Mouse (Mus musculus) thymus, adult 18-20 months (tissue): ENCODE measurements around the gene Tbca.

Experiments used
- DNase-seq, 2 experiments: peaks; one replicate each; pipeline ENCODE4 v3.0.0; 2022; ENCODE audit warnings: mixed read lengths in 2 of 2

Tbca gene

GRCm38 (mm10) chr13:94788771-94789649, at the start of gene Tbca:
Tbca (plus strand) TSS chr13:94788910.
- DNase-seq = peak; percentile 79 to 80

DNA sequence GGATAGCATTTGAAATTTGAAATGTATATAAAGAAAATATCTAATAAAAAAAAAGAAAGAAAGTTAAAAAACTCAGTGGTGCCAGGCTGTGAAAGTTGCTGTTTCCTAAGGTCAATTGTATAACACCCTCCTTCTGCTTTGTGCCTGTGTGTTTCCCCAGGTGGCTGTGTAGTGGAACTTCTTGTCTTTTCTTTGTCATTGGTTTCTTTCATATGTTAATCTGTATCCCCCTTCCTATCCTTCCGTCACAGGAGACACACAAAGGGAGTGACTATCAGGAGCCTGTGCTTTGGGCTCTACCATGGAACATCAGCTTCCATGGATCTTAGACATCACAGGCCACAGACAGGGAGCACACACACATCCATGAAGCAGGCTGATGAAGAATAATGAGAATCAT, 43.5 kb upstream of the Tbca start:
- no peak for DNase-seq

DNA sequence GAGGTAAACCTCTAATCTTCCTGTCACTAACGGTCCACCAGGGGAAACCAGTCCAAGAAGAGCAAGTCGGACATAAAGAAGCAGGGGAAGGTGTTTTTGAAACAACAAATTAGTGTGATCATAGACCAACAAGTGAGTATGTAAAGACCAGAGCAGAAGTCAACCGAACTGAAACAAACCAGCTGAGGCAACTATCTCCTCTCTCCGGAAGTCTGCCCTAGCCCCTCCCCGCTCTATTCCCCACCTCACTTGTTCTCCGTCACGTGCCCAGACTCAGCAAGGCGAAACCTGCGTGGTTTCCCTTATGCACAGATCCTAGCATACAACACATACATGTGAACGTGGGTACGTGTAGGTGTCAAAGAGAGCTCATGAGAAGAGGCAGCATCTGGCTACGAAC, 22.9 kb upstream of the Tbca start:
- no peak for DNase-seq

GRCm38 (mm10) chr13:94768460-94769154, 20.1 kb upstream of the Tbca start:
- no peak for DNase-seq

GRCm38 (mm10) chr13:94769155-94769470, 19.6 kb upstream of the Tbca start:
- DNase-seq = no peak

DNA sequence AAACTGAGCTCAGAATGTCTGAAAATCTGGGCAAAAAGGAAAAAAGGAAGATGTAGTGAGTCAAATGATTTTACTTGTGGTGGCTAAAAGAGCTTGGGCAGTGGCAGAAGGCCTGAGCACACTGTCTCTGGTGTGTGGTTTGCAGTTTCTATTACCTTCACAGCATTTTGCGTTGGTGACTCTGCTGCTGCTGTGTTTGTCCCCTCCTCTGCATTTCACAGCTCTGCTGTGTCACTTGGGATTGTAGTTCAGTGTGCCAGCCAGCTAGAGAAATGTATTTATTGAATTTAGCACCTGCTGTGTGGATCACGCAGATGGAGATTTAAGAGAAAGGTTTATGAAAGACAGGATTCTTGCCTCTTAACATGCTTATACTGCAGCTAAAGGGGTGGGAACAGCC, 1.8 kb upstream of the Tbca start:
- no peak for DNase-seq

DNA sequence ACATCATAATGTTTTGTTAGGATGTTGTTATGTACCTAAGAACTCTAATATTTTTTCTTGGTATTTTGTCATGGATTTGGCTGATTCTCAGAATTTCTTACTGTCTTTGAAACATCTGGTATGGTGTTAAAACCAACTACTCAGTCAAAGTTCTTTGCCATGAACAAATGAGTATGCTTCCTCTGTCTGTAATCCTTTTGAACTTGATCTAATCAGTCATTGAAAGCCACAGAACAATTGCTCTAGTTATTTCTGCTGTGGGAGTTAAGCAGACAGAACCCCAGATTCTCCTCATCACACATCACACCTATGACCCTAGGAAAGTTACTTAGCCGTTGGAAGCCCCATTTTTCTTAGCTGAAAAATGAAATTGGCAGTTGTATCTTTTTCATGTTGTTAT, 6.0 kb downstream of the Tbca start:
- no peak for DNase-seq

DNA sequence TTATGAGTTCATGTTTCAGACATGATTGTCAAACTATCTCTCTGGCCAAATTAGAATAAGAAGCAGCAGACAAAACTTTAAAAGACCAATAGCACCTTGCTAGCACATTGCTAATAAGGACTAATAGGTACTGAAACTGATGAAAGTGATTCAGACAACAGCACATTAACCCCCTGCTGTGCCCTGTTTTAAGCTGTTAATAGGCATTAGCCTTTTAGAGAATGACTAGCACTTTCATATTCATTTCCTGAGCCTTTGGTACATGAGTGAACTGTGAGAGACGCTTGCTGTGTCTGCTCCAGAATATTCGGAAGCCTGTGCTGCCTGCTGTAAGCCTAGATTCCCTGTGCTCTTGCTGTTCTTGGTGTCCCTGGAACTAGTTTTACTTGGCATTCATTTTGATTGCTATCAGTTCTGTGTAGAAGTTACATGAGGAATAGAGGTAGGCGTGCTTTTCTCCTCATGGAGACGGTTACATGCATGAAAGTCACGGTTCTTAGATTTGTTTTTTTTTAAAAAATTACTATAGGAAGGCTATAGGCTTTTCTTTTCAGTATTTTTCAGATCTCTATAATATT, 14.9 kb downstream of the Tbca start:
- no peak for DNase-seq

GRCm38 (mm10) chr13:94806315-94807179, 17.8 kb downstream of the Tbca start:
- DNase-seq = no peak

- DNase-seq = no peak
These were observed 19.9 kb downstream of the Tbca start for GRCm38 (mm10) chr13:94808596-94808995.

DNA sequence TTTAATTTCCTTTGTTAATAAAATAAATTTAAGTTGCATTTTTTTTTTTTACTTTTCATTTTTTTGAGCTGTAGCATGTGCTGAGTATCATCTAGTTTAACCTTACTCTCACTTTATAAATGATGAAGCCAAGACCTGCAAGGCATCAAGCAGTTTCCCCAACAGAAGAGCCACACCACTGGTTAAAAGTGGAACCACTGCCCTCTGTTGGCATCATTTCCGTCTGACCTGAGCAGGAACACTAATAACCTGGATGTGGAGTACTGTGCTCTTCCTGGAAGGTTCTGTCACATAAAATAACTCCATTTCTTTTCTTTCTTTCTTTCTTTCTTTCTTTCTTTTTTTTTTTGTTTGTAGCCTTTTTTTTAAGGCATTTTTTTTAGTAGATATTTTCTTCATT, 21.0 kb downstream of the Tbca start:
- no peak for DNase-seq

- no peak for DNase-seq
These were observed 22.7 kb downstream of the Tbca start for GRCm38 (mm10) chr13:94811451-94811850.

GRCm38 (mm10) chr13:94813770-94814169, 25.1 kb downstream of the Tbca start:
- DNase-seq = no peak

GRCm38 (mm10) chr13:94820516-94820915, 31.8 kb downstream of the Tbca start:
- no peak for DNase-seq

DNA sequence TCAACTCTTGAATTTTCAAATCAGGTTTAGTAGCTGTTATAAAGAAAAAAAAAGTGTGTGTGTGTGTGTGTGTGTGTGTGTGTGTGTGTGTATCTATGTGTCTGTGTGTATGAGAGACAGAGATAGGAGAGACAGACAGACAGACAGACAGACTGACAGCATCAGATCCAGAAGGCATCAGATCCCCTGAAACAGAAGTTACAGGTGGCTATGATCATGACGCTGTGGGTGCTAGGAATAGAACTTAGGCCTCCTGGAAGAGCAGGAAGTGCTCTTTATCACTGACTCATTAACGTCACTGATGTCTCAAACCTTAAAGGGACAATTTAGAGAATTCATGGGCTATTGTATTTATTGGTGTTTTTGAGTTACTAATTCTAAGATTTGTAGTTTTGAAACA, 32.2 kb downstream of the Tbca start:
- no peak for DNase-seq

DNA sequence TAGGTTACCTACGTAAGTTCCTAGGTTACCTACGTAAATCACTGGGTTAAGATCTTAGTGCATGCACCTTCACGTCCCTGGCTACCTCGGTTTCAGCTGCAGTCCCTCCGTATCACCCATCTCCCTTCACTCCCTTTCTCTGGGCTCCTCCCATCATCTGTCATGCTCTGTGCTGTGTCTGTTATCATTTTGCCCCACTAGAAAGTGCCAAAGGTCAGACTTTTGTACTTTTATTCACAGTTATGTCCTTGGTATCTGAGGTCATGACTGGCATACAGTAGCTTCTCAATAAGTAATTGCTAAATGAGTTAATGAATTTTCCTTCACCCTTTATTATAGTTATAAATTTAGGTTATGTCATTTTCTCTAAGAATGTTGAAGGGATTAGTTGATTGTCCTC, 37.7 kb downstream of the Tbca start:
- no peak for DNase-seq

DNA sequence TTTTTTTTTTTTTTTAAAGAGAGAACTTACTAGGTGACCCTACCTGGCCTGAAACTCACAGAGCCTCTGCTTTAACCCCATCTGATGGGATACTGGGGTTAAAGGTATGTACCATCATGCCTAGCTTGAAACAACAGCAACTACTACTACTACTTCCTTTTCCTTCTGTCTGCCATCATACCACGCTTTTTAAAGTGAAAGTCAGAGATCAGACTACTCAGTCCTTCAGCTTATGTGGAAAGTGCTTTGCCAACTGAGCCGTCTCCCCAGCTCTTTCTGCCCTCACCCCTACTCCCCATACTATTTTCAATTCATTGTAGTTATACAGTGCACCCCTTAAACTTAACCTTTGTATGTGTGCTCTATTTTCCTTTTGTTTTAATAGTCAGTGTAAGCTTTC, 38.3 kb downstream of the Tbca start:
- DNase-seq = no peak

GRCm38 (mm10) chr13:94827847-94828246, 39.1 kb downstream of the Tbca start:
- no peak for DNase-seq

DNA sequence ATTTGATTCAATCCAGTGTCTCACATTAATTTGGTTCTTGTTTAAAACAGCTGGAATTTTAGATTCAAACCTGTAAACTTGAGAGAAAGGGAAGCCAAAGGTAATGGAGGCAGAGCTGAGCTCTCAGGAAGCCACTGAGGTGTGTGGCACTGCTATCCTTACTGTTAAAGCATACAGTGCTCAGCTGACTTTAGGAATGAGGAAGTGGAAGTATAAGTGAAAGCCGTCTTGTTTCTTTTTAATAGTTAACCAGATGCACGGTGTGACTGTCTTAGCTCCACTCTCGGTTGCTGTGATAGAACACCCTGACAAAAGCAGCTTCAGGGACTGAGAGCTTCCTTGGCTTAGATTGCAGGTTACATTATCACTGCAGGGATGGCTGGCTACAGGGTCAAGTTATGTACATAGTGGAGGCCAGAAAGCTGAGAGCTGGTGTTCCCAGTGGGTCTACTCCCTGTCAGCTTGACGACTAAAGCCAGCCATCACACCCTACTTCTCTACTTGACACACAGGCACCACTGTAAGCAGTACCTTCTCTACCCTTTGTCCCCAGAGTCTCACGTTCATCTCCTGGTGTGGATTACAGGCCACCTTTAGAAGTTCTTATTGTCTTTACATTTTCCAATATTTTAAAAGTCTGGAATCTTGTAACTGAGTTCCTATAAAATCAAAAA, 49.5 kb downstream of the Tbca start:
- DNase-seq = no peak

DNA sequence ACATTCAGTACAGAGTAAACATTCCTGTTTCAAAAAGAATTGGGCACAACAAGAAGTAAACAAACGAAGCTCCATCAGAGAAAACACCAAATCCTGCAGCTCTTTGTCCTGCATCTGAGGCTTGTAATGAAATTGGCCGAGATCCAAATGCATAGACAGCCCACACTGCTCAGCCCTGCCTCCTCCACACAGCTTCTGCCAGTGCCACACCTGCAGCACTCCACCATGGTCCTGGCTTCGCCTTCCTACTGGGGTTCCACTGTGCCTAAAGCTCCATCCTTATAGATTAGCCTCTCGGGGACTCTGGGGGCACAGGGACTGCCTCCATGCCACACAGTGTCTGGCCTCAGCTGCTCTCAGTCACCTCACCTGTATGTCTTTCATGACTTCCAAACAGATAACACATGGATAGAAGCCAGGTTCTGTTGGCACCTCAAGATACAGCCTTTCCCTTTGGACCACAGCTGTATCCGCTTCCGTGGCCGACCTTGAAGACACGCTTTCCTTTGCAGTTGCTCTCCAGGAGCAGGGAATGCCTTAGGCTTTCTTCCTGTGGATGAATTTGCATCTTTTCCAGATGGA, 50.1 kb downstream of the Tbca start:
- no peak for DNase-seq

DNA sequence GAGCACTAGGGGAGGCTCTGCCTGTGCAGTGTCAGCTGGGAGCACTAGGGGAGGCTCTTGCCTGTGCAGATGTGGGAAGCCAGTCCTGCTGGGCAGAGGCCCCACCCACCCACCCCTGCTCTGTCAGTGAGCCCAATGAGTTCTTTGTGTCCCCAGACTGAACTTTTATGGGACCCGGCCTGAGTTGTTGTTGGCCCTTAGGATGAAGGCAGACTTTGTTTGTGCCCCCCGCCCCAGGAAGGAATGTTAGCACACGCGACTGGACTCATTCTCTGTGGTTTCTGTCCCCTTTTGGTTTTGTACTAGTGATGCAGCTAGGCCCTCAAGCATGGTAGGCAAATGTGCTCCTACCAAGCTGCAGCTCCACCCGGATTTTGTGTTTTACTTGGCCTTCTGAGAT, 54.5 kb downstream of the Tbca start:
- DNase-seq = no peak

DNA sequence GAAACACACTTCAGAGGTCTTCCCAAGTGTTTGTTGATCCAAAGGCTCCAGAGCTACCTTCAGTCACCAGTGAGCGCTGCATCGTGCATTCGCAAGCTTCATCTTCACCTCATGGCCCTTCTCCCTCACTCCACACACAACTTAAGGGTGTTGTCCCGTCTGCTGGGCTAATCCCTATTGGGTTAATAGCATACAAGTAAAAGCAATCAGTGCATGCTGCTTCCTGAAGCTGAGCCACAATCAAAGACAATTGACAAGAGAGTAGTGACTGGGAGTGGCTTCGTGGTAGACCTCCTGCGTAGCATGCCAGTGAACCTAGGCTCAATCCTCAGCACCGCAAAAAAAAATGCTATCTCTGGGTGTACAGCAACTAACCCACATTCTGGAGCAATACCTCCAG, 59.2 kb downstream of the Tbca start:
- no peak for DNase-seq
